Mouse (Mus musculus): ENCODE data around the gene Efna1.
A peak's percentile ranks its signal among the peaks of the same experiment; 100 is the strongest.

Efna1 gene

GRCm38 (mm10) chr3:89280606-89281511, at the start of gene Efna1:
TSS of gene Efna1 (minus strand) at chr3:89281142.
- DNase-seq (ENCODE audit: low read depth, low spot score) = no peak

- DNase-seq (ENCODE audit: low read depth, low spot score) = no peak
Observed at GRCm38 (mm10) chr3:89330346-89330745, 49.4 kb upstream of the Efna1 start.

- DNase-seq (ENCODE audit: low read depth, low spot score) = no peak
Observed at GRCm38 (mm10) chr3:89328623-89329022, 47.7 kb upstream of the Efna1 start.

- DNase-seq (ENCODE audit: low read depth, low spot score) = no peak
Observed at GRCm38 (mm10) chr3:89327371-89327870, 46.5 kb upstream of the Efna1 start.

GRCm38 (mm10) chr3:89325882-89326281, 44.9 kb upstream of the Efna1 start:
- no peak for DNase-seq (ENCODE audit: low read depth, low spot score)

GRCm38 (mm10) chr3:89322514-89323165, 41.7 kb upstream of the Efna1 start, which contains the start of gene Efna3:
TSS of gene Efna3 (minus strand) at chr3:89322965.
- peak; percentile 78 for DNase-seq (ENCODE audit: low read depth, low spot score)

GRCm38 (mm10) chr3:89322131-89322500, 41.2 kb upstream of the Efna1 start:
- DNase-seq (ENCODE audit: low read depth, low spot score) = no peak

GRCm38 (mm10) chr3:89321183-89322130, 40.5 kb upstream of the Efna1 start:
- DNase-seq (ENCODE audit: low read depth, low spot score) = no peak

- peak; percentile 69 for DNase-seq (ENCODE audit: low read depth, low spot score)
Observed at GRCm38 (mm10) chr3:89320581-89321182, 39.7 kb upstream of the Efna1 start.

- no peak for DNase-seq (ENCODE audit: low read depth, low spot score)
Observed at GRCm38 (mm10) chr3:89319591-89320350, 38.8 kb upstream of the Efna1 start.

- no peak for DNase-seq (ENCODE audit: low read depth, low spot score)
Observed at GRCm38 (mm10) chr3:89318971-89319590, 38.1 kb upstream of the Efna1 start.

GRCm38 (mm10) chr3:89318316-89318715, 37.4 kb upstream of the Efna1 start:
- no peak for DNase-seq (ENCODE audit: low read depth, low spot score)

GRCm38 (mm10) chr3:89317246-89317645, 36.3 kb upstream of the Efna1 start:
- no peak for DNase-seq (ENCODE audit: low read depth, low spot score)

GRCm38 (mm10) chr3:89316833-89317232, 35.9 kb upstream of the Efna1 start:
- peak; percentile 87 for DNase-seq (ENCODE audit: low read depth, low spot score)

GRCm38 (mm10) chr3:89315930-89316831, 35.2 kb upstream of the Efna1 start:
- DNase-seq (ENCODE audit: low read depth, low spot score) = no peak

GRCm38 (mm10) chr3:89315195-89315929, 34.4 kb upstream of the Efna1 start:
- DNase-seq (ENCODE audit: low read depth, low spot score) = peak; percentile 69

GRCm38 (mm10) chr3:89314791-89315190, 33.8 kb upstream of the Efna1 start:
- DNase-seq (ENCODE audit: low read depth, low spot score) = no peak

GRCm38 (mm10) chr3:89314340-89314739, 33.4 kb upstream of the Efna1 start:
- DNase-seq (ENCODE audit: low read depth, low spot score) = no peak
